Mouse (Mus musculus): ENCODE results near the gene Wdr72. TPM values are rescaled to one million over a fixed set of nuclear protein-coding genes. Genes with fewer than 3 reads are reported as not detected.

Gene Wdr72
- polyA plus RNA-seq, 1 experiment from 2014 or later: 0.68 TPM

DNA sequence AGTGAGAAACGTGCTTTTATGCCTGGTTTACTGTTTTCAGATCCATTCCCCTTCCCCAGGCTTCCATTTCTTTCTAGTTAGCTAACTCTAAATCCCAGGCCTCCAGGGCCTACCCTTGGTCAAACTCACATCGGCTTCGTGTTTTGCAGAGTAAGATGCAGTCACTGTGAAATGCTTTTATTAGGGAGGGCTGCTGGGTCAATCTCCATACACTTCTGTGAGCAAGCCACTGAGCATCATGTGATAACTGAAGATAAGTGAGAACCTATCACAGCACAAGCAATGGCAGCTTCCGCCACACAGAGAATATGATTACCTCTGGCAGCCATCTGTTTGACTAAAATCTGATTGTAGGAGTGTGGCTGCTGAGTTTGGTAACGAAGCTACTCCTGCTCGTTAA, 59.7 kb downstream of the Wdr72 start:
- Histone ChIP-seq H3K4me1 (replicated peaks; ENCODE audit: control insufficient read depth, insufficient read depth, low read length) (no peaks in the 10 kb centered on the region), H3K27ac (ENCODE audit: low read depth, low read length) (no peak overlapping the region), H3K4me2 (replicated peaks; ENCODE audit: low read depth, low read length) (no peak overlapping the region), H3K9me3 (ENCODE audit: control insufficient read depth, low read length) (no peaks in the 10 kb centered on the region), H3K9ac (ENCODE audit: low read depth, low read length) (no peak overlapping the region), H3K4me3 (ENCODE audit: low read depth, low read length) (no peak overlapping the region), H3K27me3 (ENCODE audit: control insufficient read depth, insufficient read depth, low read length) (no peaks in the 10 kb centered on the region), H3K36me3 (ENCODE audit: control insufficient read depth, insufficient read depth, low read length) (no peaks in the 10 kb centered on the region)
- WGBS: 83% methylated on average over 6 of the region's 6 CpGs
- ATAC-seq (ENCODE audit: low FRiP score) (no peak), DNase-seq (ENCODE audit: low spot score) (no peak)

DNA sequence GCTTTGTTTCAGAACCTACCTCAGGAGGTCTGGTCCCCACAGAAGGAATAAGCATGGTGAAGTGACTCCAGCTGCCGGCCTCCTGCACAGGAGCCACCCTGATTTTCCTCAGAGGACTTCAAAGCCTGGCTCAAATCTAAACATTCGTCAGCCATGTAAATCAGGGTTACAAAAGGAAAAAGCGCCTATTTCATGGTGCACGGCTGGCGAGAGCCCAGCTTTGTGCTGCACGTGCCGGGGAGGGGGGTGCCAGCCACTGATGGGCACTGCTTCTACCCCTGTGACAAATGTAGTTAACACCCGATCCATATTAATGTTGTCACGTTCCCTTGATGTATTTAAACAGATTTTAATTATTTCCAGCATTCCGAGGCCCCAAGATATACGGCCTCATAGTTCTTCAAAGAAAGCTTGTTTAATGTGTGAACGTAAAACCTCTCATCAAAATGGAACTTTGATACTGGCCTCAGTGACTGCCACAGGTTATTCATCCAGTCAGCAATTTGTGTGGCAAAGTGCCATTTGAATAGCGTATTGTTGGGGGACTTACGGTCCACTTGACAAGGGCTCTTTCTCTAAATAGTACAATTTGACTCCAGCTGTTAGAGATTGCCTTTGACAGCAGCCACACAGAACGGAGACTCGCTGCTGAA, 76.7 kb downstream of the Wdr72 start:
- no peak overlapping the region for H3K27ac ChIP-seq (ENCODE audit: low read depth, low read length)
- H3K27me3 ChIP-seq (ENCODE audit: control insufficient read depth, insufficient read depth, low read length): peaks cover 38% of the 10 kb centered on the region
- 14% methylated on average over 16 of the region's 16 CpGs for WGBS
- no peaks in the 10 kb centered on the region for H3K4me1 ChIP-seq (replicated peaks; ENCODE audit: control insufficient read depth, insufficient read depth, low read length)
- H3K36me3 ChIP-seq (ENCODE audit: control insufficient read depth, insufficient read depth, low read length): no peaks in the 10 kb centered on the region
- H3K4me2 ChIP-seq (replicated peaks; ENCODE audit: low read depth, low read length): 0 out of 2 replicates have a peak overlapping the region, but pooled peaks have one; percentile 4
- DNase-seq (ENCODE audit: low spot score): peak; percentile 58
- ATAC-seq (ENCODE audit: low FRiP score): peak; percentile 91
- H3K4me3 ChIP-seq (ENCODE audit: low read depth, low read length): no peak overlapping the region
- H3K9ac ChIP-seq (ENCODE audit: low read depth, low read length): no peak overlapping the region
- H3K9me3 ChIP-seq (ENCODE audit: control insufficient read depth, low read length): no peaks in the 10 kb centered on the region

DNA sequence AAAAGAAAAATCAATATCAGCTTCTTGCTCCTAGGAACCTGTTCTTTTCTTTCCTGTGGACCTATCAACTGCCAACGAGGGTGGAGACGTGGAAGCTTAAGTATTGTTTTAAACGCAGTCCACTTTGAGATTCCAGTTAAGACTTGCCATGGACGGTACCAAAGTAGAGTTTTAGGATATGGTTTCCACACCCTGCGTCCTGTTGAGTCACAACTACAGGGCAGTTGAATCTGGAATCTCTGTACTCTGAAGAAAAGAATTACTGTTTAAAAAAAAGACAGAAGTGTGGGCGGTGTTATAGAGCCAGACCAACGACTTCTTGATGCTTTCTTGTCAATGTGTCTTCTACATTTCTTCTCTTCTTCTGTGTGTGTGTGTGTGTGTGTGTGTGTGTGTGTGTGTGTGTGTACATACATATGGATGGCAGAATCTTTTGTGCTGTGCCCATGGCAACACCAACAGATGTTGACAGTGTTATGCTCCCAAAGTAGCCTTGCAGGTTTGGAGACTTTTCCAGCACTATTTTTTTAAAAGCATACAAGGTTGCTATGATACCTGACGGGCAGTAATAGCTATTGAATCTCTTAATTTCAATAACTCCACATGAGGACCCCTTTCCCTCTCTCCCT, 77.4 kb downstream of the Wdr72 start:
- Histone ChIP-seq H3K9me3 (ENCODE audit: control insufficient read depth, low read length) (no peaks in the 10 kb centered on the region), H3K27ac (ENCODE audit: low read depth, low read length) (no peak overlapping the region), H3K4me1 (replicated peaks; ENCODE audit: control insufficient read depth, insufficient read depth, low read length) (no peaks in the 10 kb centered on the region), H3K36me3 (ENCODE audit: control insufficient read depth, insufficient read depth, low read length) (no peaks in the 10 kb centered on the region), H3K9ac (ENCODE audit: low read depth, low read length) (no peak overlapping the region), H3K4me2 (replicated peaks; ENCODE audit: low read depth, low read length) (0 out of 2 replicates have a peak overlapping the region, but pooled peaks have one; percentile 4), H3K4me3 (ENCODE audit: low read depth, low read length) (no peak overlapping the region), H3K27me3 (ENCODE audit: control insufficient read depth, insufficient read depth, low read length) (peaks cover 37% of the 10 kb centered on the region)
- DNase-seq (ENCODE audit: low spot score) (no peak), ATAC-seq (ENCODE audit: low FRiP score) (peak; percentile 38; the same call in 1 of the 2 replicates)
- 32% methylated on average over 8 of the region's 8 CpGs for WGBS

DNA sequence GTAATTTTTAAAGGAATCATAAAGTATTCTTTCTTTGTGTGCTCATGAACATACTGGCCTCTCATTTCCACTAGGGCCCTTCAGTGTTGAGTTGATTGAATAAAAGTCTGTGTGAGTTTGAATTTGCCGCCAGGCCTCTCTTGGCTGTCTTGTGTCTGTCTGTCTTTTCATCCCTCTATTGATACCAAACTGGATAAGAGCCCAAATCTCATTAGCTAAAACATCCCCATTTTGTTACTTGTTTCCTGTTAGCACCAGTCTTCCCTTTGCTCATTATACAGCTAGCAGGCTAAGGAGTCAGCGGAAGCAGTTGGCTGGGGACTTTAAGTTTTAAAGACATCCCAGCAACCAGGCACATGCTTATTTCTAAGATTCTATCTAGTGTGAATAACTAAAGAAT, 84.7 kb downstream of the Wdr72 start:
- Histone ChIP-seq H3K27ac (ENCODE audit: low read depth, low read length) (no peak overlapping the region), H3K9ac (ENCODE audit: low read depth, low read length) (no peak overlapping the region), H3K4me3 (ENCODE audit: low read depth, low read length) (no peak overlapping the region), H3K27me3 (ENCODE audit: control insufficient read depth, insufficient read depth, low read length) (peaks cover 16% of the 10 kb centered on the region), H3K4me1 (replicated peaks; ENCODE audit: control insufficient read depth, insufficient read depth, low read length) (no peaks in the 10 kb centered on the region), H3K36me3 (ENCODE audit: control insufficient read depth, insufficient read depth, low read length) (no peaks in the 10 kb centered on the region), H3K4me2 (replicated peaks; ENCODE audit: low read depth, low read length) (no peak overlapping the region), H3K9me3 (ENCODE audit: control insufficient read depth, low read length) (no peaks in the 10 kb centered on the region)
- WGBS: 89% methylated on average over 2 of the region's 2 CpGs
- ATAC-seq (ENCODE audit: low FRiP score): no peak
- DNase-seq (ENCODE audit: low spot score): no peak

DNA sequence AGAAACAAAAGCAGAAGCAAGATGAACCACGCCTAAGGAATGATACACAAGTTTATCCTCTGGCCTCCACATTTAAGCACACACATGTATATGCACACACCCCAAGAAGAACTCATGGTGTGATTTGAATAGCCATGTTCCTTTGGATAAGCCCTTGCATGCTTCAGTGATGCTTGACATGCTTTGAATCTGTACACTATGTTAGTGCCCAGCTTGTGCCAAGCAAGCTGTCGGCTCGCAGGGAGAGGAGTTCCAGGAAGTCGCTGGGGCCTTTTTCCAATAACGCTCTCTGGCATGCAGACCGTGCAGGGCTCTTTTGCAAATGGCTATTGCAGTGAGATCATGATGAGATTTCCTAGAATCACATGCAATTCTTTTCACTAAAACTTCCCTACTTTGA, 118.1 kb downstream of the Wdr72 start:
- Histone ChIP-seq H3K4me2 (replicated peaks; ENCODE audit: low read depth, low read length) (no peak overlapping the region), H3K9ac (ENCODE audit: low read depth, low read length) (no peak overlapping the region), H3K27ac (ENCODE audit: low read depth, low read length) (no peak overlapping the region), H3K9me3 (ENCODE audit: control insufficient read depth, low read length) (no peaks in the 10 kb centered on the region), H3K27me3 (ENCODE audit: control insufficient read depth, insufficient read depth, low read length) (no peaks in the 10 kb centered on the region), H3K4me3 (ENCODE audit: low read depth, low read length) (no peak overlapping the region), H3K36me3 (ENCODE audit: control insufficient read depth, insufficient read depth, low read length) (no peaks in the 10 kb centered on the region), H3K4me1 (replicated peaks; ENCODE audit: control insufficient read depth, insufficient read depth, low read length) (no peaks in the 10 kb centered on the region)
- WGBS: 86% methylated on average over 6 of the region's 6 CpGs
- ATAC-seq (ENCODE audit: low FRiP score) (no peak), DNase-seq (ENCODE audit: low spot score) (no peak)

DNA sequence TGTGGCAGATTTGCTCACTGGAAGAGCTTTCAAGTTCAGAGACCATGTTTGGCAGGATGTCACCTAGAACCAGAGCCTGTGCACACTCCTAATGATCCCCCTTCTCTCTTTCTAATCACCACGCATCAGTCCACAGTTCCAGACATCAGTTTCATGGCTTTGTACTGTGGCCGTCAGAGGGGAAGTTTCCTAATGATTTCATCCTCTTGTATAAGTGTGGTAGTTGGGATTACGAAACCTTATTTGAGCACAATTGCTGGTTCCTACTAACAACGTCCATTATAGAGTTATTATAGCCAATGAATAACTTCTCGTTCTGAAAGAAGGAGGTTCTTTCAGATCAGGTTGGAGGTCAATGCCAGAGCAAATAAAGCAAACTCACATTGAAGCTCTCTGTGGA, 131.1 kb downstream of the Wdr72 start:
- DNase-seq (ENCODE audit: low spot score): no peak
- H3K4me2 ChIP-seq (replicated peaks; ENCODE audit: low read depth, low read length): no peak overlapping the region
- H3K36me3 ChIP-seq (ENCODE audit: control insufficient read depth, insufficient read depth, low read length): no peaks in the 10 kb centered on the region
- 84% methylated on average over 5 of the region's 5 CpGs for WGBS
- no peaks in the 10 kb centered on the region for H3K27me3 ChIP-seq (ENCODE audit: control insufficient read depth, insufficient read depth, low read length)
- H3K4me3 ChIP-seq (ENCODE audit: low read depth, low read length): no peak overlapping the region
- H3K4me1 ChIP-seq (replicated peaks; ENCODE audit: control insufficient read depth, insufficient read depth, low read length): no peaks in the 10 kb centered on the region
- no peak overlapping the region for H3K9ac ChIP-seq (ENCODE audit: low read depth, low read length)
- no peaks in the 10 kb centered on the region for H3K9me3 ChIP-seq (ENCODE audit: control insufficient read depth, low read length)
- no peak for ATAC-seq (ENCODE audit: low FRiP score)
- H3K27ac ChIP-seq (ENCODE audit: low read depth, low read length): no peak overlapping the region

DNA sequence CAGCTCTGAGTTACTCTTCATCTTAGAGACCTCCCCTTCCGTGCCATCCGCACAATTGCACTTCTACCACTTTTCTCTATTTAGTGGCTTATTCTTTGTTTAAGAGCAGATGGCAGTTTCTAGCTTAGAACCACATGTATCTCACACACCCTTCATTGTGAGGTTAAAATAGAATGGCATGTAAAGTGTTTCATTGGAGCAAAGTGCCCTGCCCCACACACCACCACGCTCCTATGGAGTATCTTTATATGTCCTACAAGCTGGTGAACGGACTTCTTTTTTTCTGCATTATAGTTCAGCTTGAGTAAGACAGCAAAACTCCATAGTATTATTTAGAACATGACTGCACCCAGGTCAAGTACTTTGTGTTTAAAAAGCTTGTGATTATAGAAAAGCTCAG, 137.9 kb downstream of the Wdr72 start:
- no peaks in the 10 kb centered on the region for H3K4me1 ChIP-seq (replicated peaks; ENCODE audit: control insufficient read depth, insufficient read depth, low read length)
- no peak overlapping the region for H3K27ac ChIP-seq (ENCODE audit: low read depth, low read length)
- no peak for ATAC-seq (ENCODE audit: low FRiP score)
- H3K27me3 ChIP-seq (ENCODE audit: control insufficient read depth, insufficient read depth, low read length): no peaks in the 10 kb centered on the region
- no peak overlapping the region for H3K9ac ChIP-seq (ENCODE audit: low read depth, low read length)
- WGBS: 82% methylated on average over 4 of the region's 4 CpGs
- DNase-seq (ENCODE audit: low spot score): no peak
- H3K4me2 ChIP-seq (replicated peaks; ENCODE audit: low read depth, low read length): no peak overlapping the region
- H3K36me3 ChIP-seq (ENCODE audit: control insufficient read depth, insufficient read depth, low read length): no peaks in the 10 kb centered on the region
- H3K9me3 ChIP-seq (ENCODE audit: control insufficient read depth, low read length): no peaks in the 10 kb centered on the region
- H3K4me3 ChIP-seq (ENCODE audit: low read depth, low read length): no peak overlapping the region

DNA sequence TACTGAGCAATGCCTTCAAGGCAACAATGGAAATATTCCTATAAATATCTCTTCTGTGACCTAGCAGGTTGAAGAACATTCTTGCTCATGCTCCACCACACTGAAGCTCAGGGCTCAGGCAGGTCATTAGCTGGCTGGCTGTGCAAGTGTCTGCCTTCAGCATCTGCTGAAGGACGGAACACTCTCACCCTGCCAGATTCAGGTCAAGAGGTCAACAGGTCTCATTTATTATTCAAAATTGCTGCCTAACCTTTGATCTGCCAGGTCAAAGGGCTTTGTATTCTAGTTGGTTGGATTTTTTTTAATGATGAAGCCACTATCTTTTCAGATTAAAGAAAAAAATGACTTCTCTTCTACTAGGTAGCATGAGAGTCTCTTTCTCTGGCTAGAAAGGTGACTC, 139.3 kb downstream of the Wdr72 start:
- no peak overlapping the region for H3K27ac ChIP-seq (ENCODE audit: low read depth, low read length)
- H3K4me2 ChIP-seq (replicated peaks; ENCODE audit: low read depth, low read length): no peak overlapping the region
- DNase-seq (ENCODE audit: low spot score): peak; percentile 33
- H3K9me3 ChIP-seq (ENCODE audit: control insufficient read depth, low read length): no peaks in the 10 kb centered on the region
- H3K27me3 ChIP-seq (ENCODE audit: control insufficient read depth, insufficient read depth, low read length): no peaks in the 10 kb centered on the region
- ATAC-seq (ENCODE audit: low FRiP score): no peak
- no peaks in the 10 kb centered on the region for H3K4me1 ChIP-seq (replicated peaks; ENCODE audit: control insufficient read depth, insufficient read depth, low read length)
- H3K9ac ChIP-seq (ENCODE audit: low read depth, low read length): no peak overlapping the region
- no peaks in the 10 kb centered on the region for H3K36me3 ChIP-seq (ENCODE audit: control insufficient read depth, insufficient read depth, low read length)
- WGBS: 16% methylated on average over 1 of the region's 1 CpGs
- H3K4me3 ChIP-seq (ENCODE audit: low read depth, low read length): no peak overlapping the region

DNA sequence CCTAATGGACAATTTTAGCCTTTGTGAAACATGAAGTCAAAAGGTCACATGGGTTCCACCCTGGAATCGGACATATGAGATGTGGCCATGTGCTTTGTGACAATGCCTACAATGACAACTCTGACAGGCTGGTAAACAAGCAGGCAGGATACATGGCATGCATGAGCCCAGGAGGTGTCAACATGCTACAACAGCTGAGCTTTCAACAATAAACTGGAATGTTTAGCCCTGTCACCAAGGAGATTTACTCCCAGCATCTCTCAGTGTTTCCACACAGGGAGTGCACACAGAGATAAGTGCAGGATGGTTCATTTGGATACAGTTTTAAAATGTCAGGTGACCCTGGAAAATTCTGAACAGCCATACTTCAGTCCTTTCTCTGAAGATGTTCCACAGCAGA, 140.4 kb downstream of the Wdr72 start:
- DNase-seq (ENCODE audit: low spot score): no peak
- Histone ChIP-seq H3K27me3 (ENCODE audit: control insufficient read depth, insufficient read depth, low read length) (no peaks in the 10 kb centered on the region), H3K4me1 (replicated peaks; ENCODE audit: control insufficient read depth, insufficient read depth, low read length) (no peaks in the 10 kb centered on the region), H3K4me3 (ENCODE audit: low read depth, low read length) (no peak overlapping the region), H3K36me3 (ENCODE audit: control insufficient read depth, insufficient read depth, low read length) (no peaks in the 10 kb centered on the region), H3K27ac (ENCODE audit: low read depth, low read length) (no peak overlapping the region), H3K4me2 (replicated peaks; ENCODE audit: low read depth, low read length) (no peak overlapping the region), H3K9ac (ENCODE audit: low read depth, low read length) (no peak overlapping the region), H3K9me3 (ENCODE audit: control insufficient read depth, low read length) (no peaks in the 10 kb centered on the region)
- no peak for ATAC-seq (ENCODE audit: low FRiP score)
- WGBS: 29% methylated on average over 1 of the region's 1 CpGs

Data from hindbrain, embryonic 11.5 days (tissue).